Comparison of ENCODE assay signal across 29 mouse cellular contexts in genomic region chr10:67489836-67490235, GRCm38 (mm10). TPM values are rescaled to one million over a fixed set of nuclear protein-coding genes. Genes with fewer than 3 reads are reported as not detected.
DNase-seq lines count a peak whose midpoint lies in the region; ATAC-seq and TF ChIP-seq lines count a peak whose summit lies in the region.
"Had no signal": no experiment of that assay in that cellular context is flagged by ENCODE, and none has a peak within 500 bp of the region (broad histone marks: within the 10 kb centered on the region; RNA-seq: fewer than 3 reads in every experiment).

No protein-coding gene starts in this region.

- ATAC-seq in megakaryocyte, adult 5-6 weeks (ENCODE audit: poor library complexity, severe bottlenecking): peak; percentile 64
- no peak for ATAC-seq in hindbrain, postnatal 0 days
- ATAC-seq: activated CD4-positive, CD25-positive, alpha-beta regulatory T cell, adult 4 months; CD4-positive, CD25-positive, alpha-beta regulatory T cell, adult 4 months; forebrain, embryonic 13.5 days; forebrain, embryonic 16.5 days; intestine, embryonic 16.5 days had no signal

- H3K4me2 ChIP-seq in hindbrain, postnatal 0 days (ENCODE audit: low read depth, low read length): no peak overlapping the region
- H3K4me2 ChIP-seq: embryonic facial prominence, embryonic 13.5 days; forebrain, embryonic 13.5 days; heart, embryonic 12.5 days; heart, embryonic 15.5 days; hindbrain, embryonic 12.5 days; hindbrain, embryonic 15.5 days had no signal

- H3K4me1 ChIP-seq in lung, adult 2 months (ENCODE audit: control insufficient read depth, insufficient read depth, low read length): no peaks in the 10 kb centered on the region
- H3K4me1 ChIP-seq in hindbrain, postnatal 0 days (ENCODE audit: insufficient read depth, low read length): no peaks in the 10 kb centered on the region
- no peaks in the 10 kb centered on the region for H3K4me1 ChIP-seq in embryonic facial prominence, embryonic 10.5 days
- H3K4me1 ChIP-seq: embryonic facial prominence, embryonic 13.5 days; forebrain, embryonic 10.5 days; forebrain, embryonic 13.5 days; heart, embryonic 12.5 days; heart, embryonic 15.5 days; hindbrain, embryonic 12.5 days; hindbrain, embryonic 15.5 days had no signal

- peak; percentile 20 for DNase-seq in lung, postnatal 36 days
- DNase-seq in lung, adult 2 months: no peak
- peak; percentile 75 for DNase-seq in fat pad, adult 2 months (ENCODE audit: extremely low read depth, low read depth, low spot score)
- DNase-seq in hindbrain, postnatal 0 days (ENCODE audit: low spot score): no peak
- DNase-seq in thymus, postnatal 4 days: no peak
- no peak for DNase-seq in embryonic facial prominence, embryonic 10.5 days (ENCODE audit: low spot score)
- DNase-seq: adrenal gland, adult 8-10 months; adrenal gland, postnatal 25 days; cerebellum, adult 11-12 months; cerebellum, adult 8-10 months; cerebellum, postnatal 10 days; gastrocnemius, postnatal 10 days; gastrocnemius, postnatal 36 days; heart, adult 18-20 months; heart, postnatal 10 days; heart, postnatal 4 days had no signal

- no peak for TF ChIP-seq POLR2A in lung, adult 2 months (IDR thresholded peaks at IDR 0.05; ENCODE audit: borderline replicate concordance, extremely low read depth, low read depth, low read length)

- no peak overlapping the region for H3K4me3 ChIP-seq in lung, adult 2 months (replicated peaks; ENCODE audit: extremely low read depth, low read depth, low read length)
- no peak overlapping the region for H3K4me3 ChIP-seq in hindbrain, postnatal 0 days (ENCODE audit: low read length)
- no peak overlapping the region for H3K4me3 ChIP-seq in embryonic facial prominence, embryonic 10.5 days
- H3K4me3 ChIP-seq: embryonic facial prominence, embryonic 13.5 days; erythroblast, embryonic 14.5 days; forebrain, embryonic 10.5 days; forebrain, embryonic 13.5 days; heart, embryonic 12.5 days; heart, embryonic 15.5 days; hindbrain, embryonic 12.5 days; hindbrain, embryonic 15.5 days had no signal

- WGBS in lung, adult 2 months: 53% methylated on average over 6 of the region's 6 CpGs
- WGBS in hindbrain, postnatal 0 days: 82% methylated on average over 6 of the region's 6 CpGs
- WGBS in embryonic facial prominence, embryonic 10.5 days: 83% methylated on average over 6 of the region's 6 CpGs

- no peaks in the 10 kb centered on the region for H3K36me3 ChIP-seq in hindbrain, postnatal 0 days (ENCODE audit: insufficient read depth, low read length)
- H3K36me3 ChIP-seq in embryonic facial prominence, embryonic 10.5 days (replicated peaks): no peaks in the 10 kb centered on the region
- H3K36me3 ChIP-seq: embryonic facial prominence, embryonic 13.5 days; forebrain, embryonic 10.5 days; heart, embryonic 12.5 days; heart, embryonic 15.5 days; hindbrain, embryonic 12.5 days; hindbrain, embryonic 15.5 days had no signal

- TF ChIP-seq CTCF in lung, adult 2 months (IDR thresholded peaks at IDR 0.05; ENCODE audit: insufficient read depth, low read length): no peak
- TF ChIP-seq CTCF in hindbrain, postnatal 0 days (IDR thresholded peaks at IDR 0.05; ENCODE audit: low read depth): no peak

- H3K9me3 ChIP-seq in hindbrain, postnatal 0 days (ENCODE audit: low read length): no peaks in the 10 kb centered on the region
- peaks cover 11% of the 10 kb centered on the region for H3K9me3 ChIP-seq in embryonic facial prominence, embryonic 10.5 days
- H3K9me3 ChIP-seq: embryonic facial prominence, embryonic 13.5 days; heart, embryonic 15.5 days; hindbrain, embryonic 12.5 days had no signal

- no peak overlapping the region for H3K9ac ChIP-seq in hindbrain, postnatal 0 days (replicated peaks; ENCODE audit: low read length)
- H3K9ac ChIP-seq: embryonic facial prominence, embryonic 13.5 days; forebrain, embryonic 13.5 days; heart, embryonic 12.5 days; heart, embryonic 15.5 days; hindbrain, embryonic 12.5 days; hindbrain, embryonic 15.5 days had no signal

- no peaks in the 10 kb centered on the region for H3K27me3 ChIP-seq in hindbrain, postnatal 0 days (ENCODE audit: insufficient read depth, low read length)
- H3K27me3 ChIP-seq in embryonic facial prominence, embryonic 10.5 days (replicated peaks; ENCODE audit: low read depth, poor library complexity, severe bottlenecking): no peaks in the 10 kb centered on the region
- H3K27me3 ChIP-seq: embryonic facial prominence, embryonic 13.5 days; forebrain, embryonic 13.5 days; heart, embryonic 12.5 days; heart, embryonic 15.5 days; hindbrain, embryonic 12.5 days; hindbrain, embryonic 15.5 days had no signal

- H3K27ac ChIP-seq in hindbrain, postnatal 0 days: no peak overlapping the region
- no peak overlapping the region for H3K27ac ChIP-seq in embryonic facial prominence, embryonic 10.5 days (replicated peaks)
- H3K27ac ChIP-seq: embryonic facial prominence, embryonic 13.5 days; forebrain, embryonic 10.5 days; forebrain, embryonic 13.5 days; heart, embryonic 15.5 days; hindbrain, embryonic 12.5 days; hindbrain, embryonic 15.5 days had no signal

RNA-seq across cellular contexts. Expression of gene Egr2, which starts 45.4 kb away (rescaled TPM):
- polyA plus RNA-seq in lung, adult 2 months (2012; rRNA removed): 12.8 and 13.1 TPM in 2 replicates
- 1.0 and 1.2 TPM in 2 replicates for total RNA-seq in megakaryocyte, adult 5-6 weeks (2015)
- total RNA-seq in megakaryocyte, adult 5-6 weeks (2017): 1.4 and 13.3 TPM in 2 replicates
- total RNA-seq in hindbrain, postnatal 0 days (2014; rRNA removed): 0.58 and 2.4 TPM in 2 replicates
- polyA plus RNA-seq in hindbrain, postnatal 0 days (2015; fragmentation: Nextera tagmentation; extraction: Ambion mirVana): 1.2 and 2.4 TPM in 2 replicates
- polyA plus RNA-seq in embryonic facial prominence, embryonic 10.5 days (2016; fragmentation: Nextera tagmentation; extraction: Ambion mirVana): 0.86 and 1.1 TPM in 2 replicates
- polyA plus RNA-seq: erythroblast, embryonic 14.5 days; forebrain, embryonic 10.5 days had no signal

RNA-seq across cellular contexts. Expression of gene Ado, which starts 58.9 kb away (rescaled TPM):
- 11.6 and 14.1 TPM in 2 replicates for polyA plus RNA-seq in lung, adult 2 months (2012; rRNA removed)
- total RNA-seq in megakaryocyte, adult 5-6 weeks (2015): 11.0 and 12.7 TPM in 2 replicates
- total RNA-seq in megakaryocyte, adult 5-6 weeks (2017): 13.2 and 16.3 TPM in 2 replicates
- 64.8 and 80.3 TPM in 2 replicates for total RNA-seq in hindbrain, postnatal 0 days (2014; rRNA removed)
- 70.4 and 70.6 TPM in 2 replicates for polyA plus RNA-seq in hindbrain, postnatal 0 days (2015; fragmentation: Nextera tagmentation; extraction: Ambion mirVana)
- polyA plus RNA-seq in embryonic facial prominence, embryonic 10.5 days (2016; fragmentation: Nextera tagmentation; extraction: Ambion mirVana): 84.6 and 85.1 TPM in 2 replicates

Comparison
In these comparisons a context has a peak if more than half of its experiments do, and no peak if none do; other contexts are left out.
1. DNase-seq: peak in lung, postnatal 36 days (single experiment) and fat pad, adult 2 months (single experiment); none in lung, adult 2 months (single experiment), hindbrain, postnatal 0 days (single experiment), thymus, postnatal 4 days (single experiment) and embryonic facial prominence, embryonic 10.5 days (single experiment).